Mouse (Mus musculus): Measurements from ENCODE around the gene Rae1.

GRCm38 (mm10) chr2:173044198-173044970 lies 44.5 kb downstream of the Rae1 start:
- TF ChIP-seq CTCF (IDR thresholded peaks at IDR 0.05; ENCODE audit: borderline replicate concordance, extremely low read depth, insufficient read depth, insufficient read length) = no peak
- TF ChIP-seq POLR2A (IDR thresholded peaks at IDR 0.05; ENCODE audit: borderline replicate concordance, extremely low read depth, insufficient read depth, insufficient read length, poor library complexity, severe bottlenecking) = no peak

Measured in brain, embryonic 14.5 days (tissue).